Mouse (Mus musculus): ENCODE measurements at regions not wholly inside any gene's neighbourhood (a gene's known extent, or its start where the extent isn't known, plus 50 kb on each side); places are given as distances from the start of the nearest gene placed in this dataset.

- no peak for DNase-seq
Observed at GRCm38 (mm10) chr5:54741440-54741839, 743.1 kb downstream of the Stim2 start.

GRCm38 (mm10) chr5:54746973-54747372, 748.7 kb downstream of the Stim2 start:
- DNase-seq, result no peak

GRCm38 (mm10) chr5:54753372-54753771, 755.1 kb downstream of the Stim2 start:
- no peak for DNase-seq

- no peak for DNase-seq
Observed at GRCm38 (mm10) chr5:54759657-54760056, 761.4 kb downstream of the Stim2 start.

- DNase-seq, result no peak
Observed at GRCm38 (mm10) chr5:54763019-54763418, 764.7 kb downstream of the Stim2 start.

- peak; percentile 51 for DNase-seq
Observed at GRCm38 (mm10) chr5:54796953-54797450, 798.7 kb downstream of the Stim2 start.

- no peak for DNase-seq
Observed at GRCm38 (mm10) chr5:54827076-54827475, 828.8 kb downstream of the Stim2 start.

Measured in kidney, postnatal 10 days (tissue).